Mouse (Mus musculus) c-Kit-negative CD71-positive TER-119-positive erythroid progenitor cells, embryonic 14.5 days (primary cell): ENCODE results near the gene Vamp3.
"Not testable (repeated sequence)": the region's sequence is repeated elsewhere in the genome, so short reads cannot be mapped to it uniquely, and the experiment has no call there.

Experiments used
- DNase-seq: peaks from one replicate; pipeline ENCODE4 v3.0.0-alpha.2; 2013; ENCODE audit warnings: low read depth, low spot score

Gene Vamp3

GRCm38 (mm10) chr4:151044944-151045570 is 12.7 kb downstream of the Vamp3 start:
- no peak for DNase-seq

DNA sequence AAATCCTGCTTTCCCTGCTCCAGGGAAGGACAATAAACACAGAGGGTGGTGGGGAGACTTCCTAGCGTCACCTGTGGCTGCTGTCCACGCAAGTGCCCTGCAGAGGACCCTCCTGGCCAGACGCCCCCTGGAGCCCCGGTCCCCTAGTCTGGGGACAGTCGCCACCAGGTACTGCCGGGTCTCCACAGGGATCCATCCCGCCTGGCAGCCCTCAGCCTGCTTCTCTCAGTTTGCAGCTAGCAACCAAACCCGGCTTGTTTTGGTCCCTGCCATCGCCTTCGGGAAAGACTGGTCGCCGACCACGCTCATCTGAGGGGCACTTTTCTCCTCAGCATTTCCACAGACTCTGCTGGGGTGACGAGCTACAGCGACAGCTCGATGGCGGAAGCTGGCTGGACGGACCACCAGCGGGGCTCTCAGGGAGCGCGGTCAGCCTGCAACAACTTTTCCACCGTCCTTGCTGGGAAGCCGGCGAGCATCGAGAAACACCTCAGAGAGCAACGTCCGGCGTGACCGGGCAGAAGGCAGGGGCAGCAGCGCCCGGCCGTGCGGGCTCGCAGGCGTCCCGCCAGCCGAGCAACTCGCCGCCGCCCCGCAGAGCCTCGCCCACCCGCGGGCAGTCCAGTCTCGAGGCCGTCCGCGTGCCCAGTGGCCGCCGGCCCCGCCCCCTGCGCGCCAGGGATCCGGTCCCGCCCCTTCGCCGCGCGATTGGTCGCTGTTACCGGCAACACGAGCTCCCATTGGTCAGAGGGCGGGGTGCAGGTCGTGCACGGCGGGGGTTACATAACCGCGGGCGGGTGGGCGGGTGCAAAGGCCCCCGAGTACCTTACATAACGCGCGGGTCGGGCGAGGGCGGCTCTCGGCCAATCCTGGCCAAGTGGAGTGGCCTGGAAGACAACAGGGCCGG is 13.5 kb downstream of the Vamp3 start, which contains the start of gene Per3:
TSS of gene Per3 (minus strand) at position 629 of the 907 bp plus-strand sequence.
- peak; percentile 81 for DNase-seq

DNA sequence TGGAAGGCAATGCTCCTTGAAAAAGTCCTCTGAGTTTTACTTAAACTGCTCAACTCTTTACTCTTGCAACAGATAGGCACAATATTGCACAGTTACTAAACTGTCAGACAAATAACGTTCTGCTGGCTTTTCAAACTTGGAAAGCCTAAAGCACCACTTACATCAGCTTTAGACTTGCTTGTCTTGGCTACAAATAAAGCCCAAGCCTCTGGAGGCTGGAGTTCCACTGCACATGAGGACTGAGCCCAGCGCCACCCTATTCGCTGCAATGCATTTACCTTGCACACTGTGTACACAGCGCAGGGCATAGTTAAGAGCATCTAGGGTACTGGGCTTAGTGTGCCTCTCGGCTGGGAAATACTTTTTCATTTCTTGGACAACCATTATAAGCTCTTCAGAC is 14.5 kb downstream of the Vamp3 start:
- no peak for DNase-seq

GRCm38 (mm10) chr4:151041506-151041905 is 16.3 kb downstream of the Vamp3 start:
- no peak for DNase-seq

DNA sequence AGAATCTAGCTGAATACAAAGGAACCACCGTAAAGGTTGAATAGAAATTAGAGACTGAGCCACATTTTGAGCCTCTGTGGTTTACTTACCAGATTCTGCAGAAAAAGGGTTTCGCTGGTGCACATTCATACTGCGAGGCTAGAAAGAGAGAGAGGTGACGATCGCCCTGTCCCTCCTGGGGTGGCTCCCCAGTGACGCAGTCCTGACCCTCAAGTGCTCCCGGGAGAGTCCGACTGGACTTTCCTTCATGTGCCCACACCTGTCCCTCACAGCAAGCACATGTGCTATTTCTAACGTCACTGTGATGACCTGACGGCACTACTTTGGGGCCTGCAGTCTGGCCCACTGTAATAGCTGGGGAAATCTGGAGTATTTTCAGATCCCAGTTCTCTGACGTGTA is 20.0 kb downstream of the Vamp3 start:
- DNase-seq, result no peak

DNA sequence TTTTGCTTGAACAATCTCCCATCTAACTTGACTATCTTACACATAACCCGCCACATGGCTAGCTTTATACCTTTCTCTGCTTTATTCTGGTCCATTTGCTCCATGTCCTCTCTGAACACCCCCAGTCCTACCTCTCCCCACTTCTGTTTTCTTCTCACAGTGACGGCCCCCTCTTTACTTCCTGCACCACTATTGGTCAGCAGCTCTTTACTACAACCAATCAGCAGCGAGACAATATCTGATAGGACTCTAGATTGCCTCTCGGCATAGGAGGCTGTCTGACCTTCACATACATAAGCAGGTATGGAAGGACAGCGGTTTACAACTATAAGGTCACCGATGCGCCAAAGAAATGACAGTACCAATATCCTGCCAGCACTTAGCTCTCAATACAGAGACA is 21.2 kb downstream of the Vamp3 start:
- DNase-seq, result no peak

GRCm38 (mm10) chr4:151027001-151027400 is 30.8 kb downstream of the Vamp3 start:
- no peak for DNase-seq

DNA sequence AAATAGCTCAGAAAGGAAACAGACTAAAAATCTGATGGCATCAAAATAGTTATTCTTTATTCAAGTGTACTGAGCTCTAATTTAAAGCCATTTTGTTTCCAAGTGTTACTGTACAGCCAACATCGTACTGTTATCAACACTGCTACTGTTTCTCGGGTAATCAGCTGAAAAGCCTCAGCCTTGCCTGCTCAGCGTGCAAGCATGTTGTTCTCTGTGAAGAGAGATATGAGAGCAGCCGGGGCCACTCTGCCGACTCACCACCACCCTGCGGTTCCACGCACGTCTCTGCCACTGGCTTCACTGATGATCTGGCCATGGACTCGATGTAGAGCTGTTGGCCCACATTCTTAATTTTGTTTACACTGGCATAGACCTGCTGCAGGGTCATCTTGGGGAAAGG is 33.6 kb downstream of the Vamp3 start:
- no peak for DNase-seq

GRCm38 (mm10) chr4:151017356-151017755 is 40.4 kb downstream of the Vamp3 start:
- not testable (repeated sequence) for DNase-seq

GRCm38 (mm10) chr4:151015946-151016345 is 41.8 kb downstream of the Vamp3 start:
- DNase-seq, result no peak

DNA sequence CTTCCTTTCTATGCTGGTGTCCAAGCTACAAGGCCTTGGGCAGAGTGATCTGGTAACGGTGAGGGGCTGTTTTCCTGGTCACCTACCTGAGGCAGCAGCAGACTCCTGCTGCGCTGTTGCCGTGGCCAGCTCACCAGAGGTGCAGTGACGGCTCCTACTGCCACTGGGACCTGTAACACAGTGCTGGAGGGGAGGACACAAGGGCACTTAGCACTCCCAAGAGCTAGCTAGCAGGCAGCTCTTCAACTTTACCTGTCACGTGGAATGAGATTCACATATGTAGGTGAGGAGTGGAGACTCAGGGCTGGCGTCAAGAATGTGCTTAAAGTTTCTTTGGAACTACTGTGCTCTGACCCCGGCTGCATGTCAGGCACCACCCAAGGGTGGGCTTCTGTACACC is 47.4 kb downstream of the Vamp3 start:
- no peak for DNase-seq

DNA sequence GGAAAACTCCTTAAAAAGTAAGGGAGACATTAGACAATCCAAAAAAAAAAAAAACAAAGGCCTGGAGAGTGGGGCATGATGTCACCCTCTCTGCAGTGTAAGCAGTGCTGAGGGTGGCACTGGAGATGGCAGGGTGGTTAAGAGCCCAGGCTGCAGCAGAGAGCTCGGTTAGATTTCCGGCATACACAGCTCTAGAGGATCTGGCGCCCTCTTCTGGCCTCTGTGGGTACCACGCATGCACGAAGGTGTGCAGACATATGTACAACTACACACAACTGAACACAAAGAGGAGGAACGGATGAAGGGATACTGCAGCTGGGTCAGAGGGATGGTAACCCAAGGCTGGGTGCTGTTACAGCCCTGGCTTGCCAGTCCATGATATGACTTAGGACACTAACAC is 50.8 kb downstream of the Vamp3 start:
- DNase-seq, result peak; percentile 15

DNA sequence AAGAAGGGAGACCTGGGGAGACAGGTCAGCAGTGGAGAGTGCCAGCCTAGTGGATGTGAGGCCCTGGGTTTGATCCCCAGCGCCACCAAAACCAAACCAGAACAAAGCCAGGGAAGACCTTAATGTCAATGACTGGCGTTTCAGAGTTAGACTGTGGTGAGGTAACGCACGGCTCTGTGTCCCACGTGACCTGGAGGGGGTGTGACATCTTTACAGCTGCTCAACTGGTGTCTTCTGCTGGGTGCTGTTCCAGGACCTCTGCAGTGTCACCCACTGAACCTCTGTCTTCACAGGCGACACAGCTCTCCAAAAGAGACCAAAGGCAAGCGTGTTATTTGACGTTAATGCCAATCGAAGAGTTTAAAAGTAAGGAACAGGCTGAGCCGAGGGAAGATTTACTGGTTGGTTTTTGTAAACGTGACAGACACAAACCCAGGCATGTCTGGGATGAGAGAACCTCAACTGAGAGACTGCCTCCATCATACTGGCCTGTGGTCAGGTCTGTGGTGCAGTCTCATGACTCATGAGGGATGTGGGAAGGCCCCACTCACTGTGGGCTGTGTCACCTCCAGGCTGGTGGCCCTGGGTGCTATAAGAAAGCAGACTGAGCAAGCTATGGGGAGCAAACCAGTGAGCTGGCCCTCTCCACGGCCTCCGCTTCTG is 52.0 kb downstream of the Vamp3 start:
- DNase-seq, result no peak

- no peak for DNase-seq
These were observed 56.4 kb downstream of the Vamp3 start for GRCm38 (mm10) chr4:151001397-151001796.

- no peak for DNase-seq
These were observed 59.1 kb downstream of the Vamp3 start for GRCm38 (mm10) chr4:150998626-150999025.
